Mouse (Mus musculus) cerebellum, postnatal 25 days (tissue): ENCODE results near the gene Ppp6r1.
"Not testable (repeated sequence)": the region's sequence is repeated elsewhere in the genome, so short reads cannot be mapped to it uniquely, and the experiment has no call there.

Experiments used
- DNase-seq, 2 experiments: peaks; one replicate each; pipeline ENCODE4 v3.0.0; 2021; ENCODE audit warnings: mixed read lengths in 2 of 2

The Ppp6r1 gene

GRCm38 (mm10) chr7:4612956-4613355, 45.9 kb downstream of the Ppp6r1 start:
- no peak for DNase-seq

- DNase-seq: no peak
These were observed 46.4 kb downstream of the Ppp6r1 start for GRCm38 (mm10) chr7:4612386-4612785.

- DNase-seq: peak; percentile 84 to 90
These were observed 46.9 kb downstream of the Ppp6r1 start for GRCm38 (mm10) chr7:4611921-4612341.

- DNase-seq: peak; percentile 91 to 92
These were observed 47.3 kb downstream of the Ppp6r1 start for GRCm38 (mm10) chr7:4611511-4611910.

- DNase-seq: no peak
These were observed 50.8 kb downstream of the Ppp6r1 start for GRCm38 (mm10) chr7:4608002-4608401.

- no peak for DNase-seq
These were observed 54.9 kb downstream of the Ppp6r1 start, which contains the start of gene Ptprh for GRCm38 (mm10) chr7:4603873-4604272. Ptprh (minus strand) TSS chr7:4604041.

- DNase-seq: no peak
These were observed 55.9 kb downstream of the Ppp6r1 start for GRCm38 (mm10) chr7:4602969-4603368.

GRCm38 (mm10) chr7:4597046-4597445, 61.8 kb downstream of the Ppp6r1 start:
- not testable (repeated sequence) for DNase-seq
